Comparison of ENCODE assay signal across 10 mouse cellular contexts in genomic region chr11:98413731-98414130, GRCm38 (mm10). TPM values are rescaled to one million over a fixed set of nuclear protein-coding genes. Genes with fewer than 3 reads are reported as not detected.
DNase-seq lines count a peak whose midpoint lies in the region; ATAC-seq and TF ChIP-seq lines count a peak whose summit lies in the region.
"Had no signal": no experiment of that assay in that cellular context is flagged by ENCODE, and none has a peak within 500 bp of the region (broad histone marks: within the 10 kb centered on the region; RNA-seq: fewer than 3 reads in every experiment).

No protein-coding gene starts in this region.

- H3K4me2 ChIP-seq in embryonic facial prominence, embryonic 13.5 days, result peak overlapping the region; percentile 75
- H3K4me2 ChIP-seq in intestine, postnatal 0 days (replicated peaks; ENCODE audit: low read depth), result peak overlapping the region; percentile 59
- H3K4me2 ChIP-seq in neural tube, embryonic 14.5 days (ENCODE audit: low read depth, low read length), result peak overlapping the region; percentile 94; the same call in 1 of the 2 replicates

- H3K27me3 ChIP-seq in kidney, adult 2 months (replicated peaks; ENCODE audit: control insufficient read depth, insufficient read depth, low read length), result no peaks in the 10 kb centered on the region
- H3K27me3 ChIP-seq in embryonic facial prominence, embryonic 13.5 days, result peaks cover 5% of the 10 kb centered on the region; the same call in 1 of the 2 replicates
- H3K27me3 ChIP-seq in intestine, postnatal 0 days (replicated peaks; ENCODE audit: control insufficient read depth, insufficient read depth, low read length), result no peaks in the 10 kb centered on the region
- peaks cover 10% of the 10 kb centered on the region for H3K27me3 ChIP-seq in neural tube, embryonic 14.5 days (ENCODE audit: control insufficient read depth, insufficient read depth, low read length)

- no peak for ATAC-seq in embryonic facial prominence, embryonic 13.5 days (ENCODE audit: insufficient number of reproducible peaks, insufficient read depth, low FRiP score, low TSS enrichment, low read depth)
- ATAC-seq in intestine, postnatal 0 days, result peak; percentile 15; the same call in 1 of the 2 replicates
- ATAC-seq in neural tube, embryonic 14.5 days (ENCODE audit: low read depth), result no peak
- ATAC-seq in erythroid progenitor cell, adult 5-6 weeks (replicated peaks; ENCODE audit: low FRiP score, poor library complexity, severe bottlenecking), result no peak

- no peaks in the 10 kb centered on the region for H3K36me3 ChIP-seq in kidney, adult 2 months (ENCODE audit: control insufficient read depth, insufficient read depth, low read length)
- peaks cover 10% of the 10 kb centered on the region; the same call in 1 of the 2 replicates for H3K36me3 ChIP-seq in embryonic facial prominence, embryonic 13.5 days
- peaks cover 6% of the 10 kb centered on the region; the same call in 1 of the 2 replicates for H3K36me3 ChIP-seq in intestine, postnatal 0 days (ENCODE audit: control insufficient read depth, insufficient read depth)
- H3K36me3 ChIP-seq in neural tube, embryonic 14.5 days (ENCODE audit: control insufficient read depth, insufficient read depth, low read length), result no peaks in the 10 kb centered on the region

- peak; percentile 43 for DNase-seq in kidney, adult 2 months
- no peak for DNase-seq in kidney, postnatal 25 days
- no peak for DNase-seq in layer of hippocampus, adult 18-20 months (ENCODE audit: low spot score in 2 of 2)
- no peak for DNase-seq in right cerebral cortex, adult 2 months (ENCODE audit: low spot score in 2 of 2)
- DNase-seq: gastrocnemius, postnatal 36 days had no signal

- H3K9ac ChIP-seq in embryonic facial prominence, embryonic 13.5 days, result peak overlapping the region; percentile 98
- peak overlapping the region; percentile 91 for H3K9ac ChIP-seq in intestine, postnatal 0 days (ENCODE audit: low read depth, low read length)
- H3K9ac ChIP-seq in neural tube, embryonic 14.5 days (replicated peaks; ENCODE audit: low read depth, low read length), result no peak overlapping the region

- WGBS in kidney, adult 2 months, result 8% methylated on average over 7 of the region's 7 CpGs
- WGBS in embryonic facial prominence, embryonic 13.5 days, result 16% methylated on average over 7 of the region's 7 CpGs
- 7% methylated on average over 7 of the region's 7 CpGs for WGBS in intestine, postnatal 0 days
- 7% methylated on average over 7 of the region's 7 CpGs for WGBS in neural tube, embryonic 14.5 days

- 0 out of 2 replicates have a peak overlapping the region, but pooled peaks have one; percentile 13 for H3K27ac ChIP-seq in kidney, adult 2 months (ENCODE audit: insufficient read depth, low read depth, low read length)
- peak overlapping the region; percentile 99; the same call in 1 of the 2 replicates for H3K27ac ChIP-seq in embryonic facial prominence, embryonic 13.5 days
- peak overlapping the region; percentile 93 for H3K27ac ChIP-seq in intestine, postnatal 0 days (ENCODE audit: low read depth, low read length)
- no peak overlapping the region for H3K27ac ChIP-seq in neural tube, embryonic 14.5 days (ENCODE audit: low read depth, low read length)

- TF ChIP-seq POLR2A in kidney, adult 2 months (IDR thresholded peaks at IDR 0.05; ENCODE audit: low read depth, low read length), result no peak

- TF ChIP-seq CTCF in kidney, adult 2 months (conservative IDR thresholded peaks at IDR 0.05; ENCODE audit: insufficient read depth, insufficient read length, low read depth, low read length), result no peak
- TF ChIP-seq CTCF in intestine, postnatal 0 days (IDR thresholded peaks at IDR 0.05; ENCODE audit: low read depth), result no peak

- H3K9me3 ChIP-seq in embryonic facial prominence, embryonic 13.5 days, result no peaks in the 10 kb centered on the region
- H3K9me3 ChIP-seq in intestine, postnatal 0 days (ENCODE audit: control insufficient read depth), result no peaks in the 10 kb centered on the region
- no peaks in the 10 kb centered on the region for H3K9me3 ChIP-seq in neural tube, embryonic 14.5 days (ENCODE audit: control insufficient read depth, low read length)
- H3K9me3 ChIP-seq: megakaryocyte, embryonic 14.5 days had no signal

- peak overlapping the region; percentile 89 for H3K4me3 ChIP-seq in kidney, adult 2 months (ENCODE audit: insufficient read depth, low read depth, low read length)
- peak overlapping the region; percentile 96 for H3K4me3 ChIP-seq in embryonic facial prominence, embryonic 13.5 days
- peak overlapping the region; percentile 76 for H3K4me3 ChIP-seq in intestine, postnatal 0 days (ENCODE audit: low read depth, low read length)
- peak overlapping the region; percentile 54; the same call in 1 of the 2 replicates for H3K4me3 ChIP-seq in neural tube, embryonic 14.5 days (ENCODE audit: low read depth, low read length)
- H3K4me3 ChIP-seq: megakaryocyte, embryonic 14.5 days had no signal

- peaks cover 41% of the 10 kb centered on the region for H3K4me1 ChIP-seq in kidney, adult 2 months (ENCODE audit: control insufficient read depth, insufficient read depth, low read length)
- H3K4me1 ChIP-seq in embryonic facial prominence, embryonic 13.5 days, result peaks cover 54% of the 10 kb centered on the region
- peaks cover 14% of the 10 kb centered on the region; the same call in 1 of the 2 replicates for H3K4me1 ChIP-seq in intestine, postnatal 0 days (replicated peaks; ENCODE audit: control insufficient read depth, insufficient read depth, low read length)
- peaks cover 14% of the 10 kb centered on the region for H3K4me1 ChIP-seq in neural tube, embryonic 14.5 days (ENCODE audit: control insufficient read depth, insufficient read depth, low read length)

RNA-seq across cellular contexts. Expression of gene Erbb2, which starts 1.5 kb away (rescaled TPM):
- polyA plus RNA-seq in kidney, adult 2 months (2012; rRNA removed), result 44.8 and 55.9 TPM in 2 replicates
- polyA plus RNA-seq in embryonic facial prominence, embryonic 13.5 days (2015; fragmentation: Nextera tagmentation; extraction: Ambion mirVana), result 49.6 and 51.1 TPM in 2 replicates
- polyA plus RNA-seq in intestine, postnatal 0 days (2015; fragmentation: Nextera tagmentation; extraction: Ambion mirVana), result 19.4 and 20.7 TPM in 2 replicates
- 5.9 and 9.1 TPM in 2 replicates for polyA plus RNA-seq in neural tube, embryonic 14.5 days (2014; fragmentation: Nextera tagmentation; extraction: Ambion mirVana)
- 1 to 10 TPM; 1.4 to 1.9 TPM for total RNA-seq in layer of hippocampus, adult 18-20 months (2021)
- total RNA-seq in erythroid progenitor cell, adult 5-6 weeks (2015; ENCODE audit: low replicate concordance), result not detected in 2 replicates
- 0.39 TPM in 1 of 2 replicates, not detected in the other for total RNA-seq in erythroid progenitor cell, adult 5-6 weeks (2017; ENCODE audit: low replicate concordance)

RNA-seq across cellular contexts. Expression of gene Pgap3, which starts 13.4 kb away (rescaled TPM):
- polyA plus RNA-seq in kidney, adult 2 months (2012; rRNA removed), result 32.2 and 35.4 TPM in 2 replicates
- 10.9 and 11.3 TPM in 2 replicates for polyA plus RNA-seq in embryonic facial prominence, embryonic 13.5 days (2015; fragmentation: Nextera tagmentation; extraction: Ambion mirVana)
- polyA plus RNA-seq in intestine, postnatal 0 days (2015; fragmentation: Nextera tagmentation; extraction: Ambion mirVana), result 14.7 and 15.1 TPM in 2 replicates
- 5.8 and 6.2 TPM in 2 replicates for polyA plus RNA-seq in neural tube, embryonic 14.5 days (2014; fragmentation: Nextera tagmentation; extraction: Ambion mirVana)
- 1 to 10 TPM; 8.7 to 9.1 TPM for total RNA-seq in layer of hippocampus, adult 18-20 months (2021)
- total RNA-seq in erythroid progenitor cell, adult 5-6 weeks (2015; ENCODE audit: low replicate concordance), result 2.2 and 3.4 TPM in 2 replicates
- total RNA-seq in erythroid progenitor cell, adult 5-6 weeks (2017; ENCODE audit: low replicate concordance), result 1.3 and 2.4 TPM in 2 replicates

RNA-seq across cellular contexts. Expression of gene Mien1, which starts 25.1 kb away (rescaled TPM):
- polyA plus RNA-seq in kidney, adult 2 months (2012; rRNA removed), result 126 and 179 TPM in 2 replicates
- 78.0 and 90.7 TPM in 2 replicates for polyA plus RNA-seq in embryonic facial prominence, embryonic 13.5 days (2015; fragmentation: Nextera tagmentation; extraction: Ambion mirVana)
- polyA plus RNA-seq in intestine, postnatal 0 days (2015; fragmentation: Nextera tagmentation; extraction: Ambion mirVana), result 264 and 265 TPM in 2 replicates
- 234 and 247 TPM in 2 replicates for polyA plus RNA-seq in neural tube, embryonic 14.5 days (2014; fragmentation: Nextera tagmentation; extraction: Ambion mirVana)
- total RNA-seq in layer of hippocampus, adult 18-20 months (2021), result 10 to 100 TPM; 83.0 to 95.4 TPM
- 8.8 and 10.8 TPM in 2 replicates for total RNA-seq in erythroid progenitor cell, adult 5-6 weeks (2015; ENCODE audit: low replicate concordance)
- total RNA-seq in erythroid progenitor cell, adult 5-6 weeks (2017; ENCODE audit: low replicate concordance), result 5.3 and 6.3 TPM in 2 replicates

RNA-seq across cellular contexts. Expression of gene Pnmt, which starts 27.5 kb away (rescaled TPM):
- not detected in 2 replicates for polyA plus RNA-seq in kidney, adult 2 months (2012; rRNA removed)
- polyA plus RNA-seq in embryonic facial prominence, embryonic 13.5 days (2015; fragmentation: Nextera tagmentation; extraction: Ambion mirVana), result 0.45 and 1.3 TPM in 2 replicates
- polyA plus RNA-seq in intestine, postnatal 0 days (2015; fragmentation: Nextera tagmentation; extraction: Ambion mirVana), result not detected in 2 replicates
- polyA plus RNA-seq in neural tube, embryonic 14.5 days (2014; fragmentation: Nextera tagmentation; extraction: Ambion mirVana), result 1.8 and 2.6 TPM in 2 replicates
- total RNA-seq in layer of hippocampus, adult 18-20 months (2021), result under 1 TPM in 1 of 2 experiments, not detected in 1; 0.37 TPM
- not detected in 2 replicates for total RNA-seq in erythroid progenitor cell, adult 5-6 weeks (2015; ENCODE audit: low replicate concordance)
- total RNA-seq in erythroid progenitor cell, adult 5-6 weeks (2017; ENCODE audit: low replicate concordance), result not detected in 2 replicates

RNA-seq across cellular contexts. Expression of gene Tcap, which starts 30.1 kb away (rescaled TPM):
- polyA plus RNA-seq in kidney, adult 2 months (2012; rRNA removed), result 0.56 and 33.0 TPM in 2 replicates
- polyA plus RNA-seq in embryonic facial prominence, embryonic 13.5 days (2015; fragmentation: Nextera tagmentation; extraction: Ambion mirVana), result 0.89 and 1.1 TPM in 2 replicates
- 0.44 and 0.69 TPM in 2 replicates for polyA plus RNA-seq in intestine, postnatal 0 days (2015; fragmentation: Nextera tagmentation; extraction: Ambion mirVana)
- polyA plus RNA-seq in neural tube, embryonic 14.5 days (2014; fragmentation: Nextera tagmentation; extraction: Ambion mirVana), result 0.29 and 0.39 TPM in 2 replicates
- total RNA-seq in layer of hippocampus, adult 18-20 months (2021), result under 1 TPM; 0.92 to 0.96 TPM
- not detected in 2 replicates for total RNA-seq in erythroid progenitor cell, adult 5-6 weeks (2015; ENCODE audit: low replicate concordance)
- not detected in 2 replicates for total RNA-seq in erythroid progenitor cell, adult 5-6 weeks (2017; ENCODE audit: low replicate concordance)
